Mouse (Mus musculus) intestine, embryonic 16.5 days (tissue): ENCODE results near the gene Nkx2-4. TPM values are rescaled to one million over a fixed set of nuclear protein-coding genes. Genes with fewer than 3 reads are reported as not detected.
A peak's percentile ranks its signal among the peaks of the same experiment; 100 is the strongest.

Experiments used
- ATAC-seq: fragments of 200-750 bp; cut with Nextera tagmentation; 2 replicates; pipeline ENCODE4 v1.8.0; 2017; ENCODE audit warnings: moderate TSS enrichment, moderate library complexity
- H3K27ac ChIP-seq: fragments of 300-500 bp; sonication (generic); 2 replicates; pipeline ENCODE4 v1.5.1; 2014; ENCODE audit warnings: mild to moderate bottlenecking, low read length
- H3K27me3 ChIP-seq: fragments of 300-500 bp; sonication (generic); replicated peaks from 2 replicates; pipeline ENCODE4 v1.6.1; 2014; ENCODE audit warnings: low read length, control low read depth, mixed read lengths; ENCODE audit not compliant: control insufficient read depth, insufficient read depth
- H3K36me3 ChIP-seq: fragments of 300-500 bp; sonication (generic); 2 replicates; pipeline ENCODE4 v1.6.1; 2014; ENCODE audit warnings: low read length, control low read depth; ENCODE audit not compliant: control insufficient read depth, insufficient read depth
- H3K4me1 ChIP-seq: fragments of 300-500 bp; sonication (generic); 2 replicates; pipeline ENCODE4 v1.6.1; 2014; ENCODE audit warnings: low read length, control low read depth, mixed read lengths; ENCODE audit not compliant: control insufficient read depth, insufficient read depth
- H3K4me2 ChIP-seq: fragments of 300-500 bp; sonication (generic); 2 replicates; pipeline ENCODE4 v1.6.1; 2014; ENCODE audit warnings: low read depth, low read length, control low read depth
- H3K4me3 ChIP-seq: fragments of 300-500 bp; sonication (generic); 2 replicates; pipeline ENCODE4 v1.5.1; 2014; ENCODE audit warnings: mild to moderate bottlenecking, low read length
- H3K9ac ChIP-seq: fragments of 300-500 bp; sonication (generic); 2 replicates; pipeline ENCODE4 v1.6.1; 2014; ENCODE audit warnings: low read depth, low read length
- H3K9me3 ChIP-seq: fragments of 300-500 bp; sonication (generic); 2 replicates; pipeline ENCODE4 v1.6.1; 2016; ENCODE audit warnings: low read length, control low read depth; ENCODE audit not compliant: control insufficient read depth
- whole genome bisulfite sequencing: fragments of 180-500 bp; shearing (Covaris S2); extraction: QIAGEN DNeasy Blood & Tissue Kit; methylation state at CpG from one replicate; pipeline ENCODE4 v1.1.7; 2014; 5-methylcytosine and 5-hydroxymethylcytosine counted together
- polyA plus RNA-seq: library from polyadenylated mRNA; unstranded; fragments of >200 nt; fragmentation: Nextera tagmentation; extraction: Ambion mirVana; gene quantifications from 2 replicates; pipeline ENCODE4 v1.2.1, GENCODE M21; 2015

The Nkx2-4 gene
- polyA plus RNA-seq, 1 experiment from 2014 or later = not detected

- H3K36me3 ChIP-seq = 0 out of 2 replicates have a peak, but pooled peaks cover 3% of the 10 kb centered on the region
- H3K9me3 ChIP-seq = no peaks in the 10 kb centered on the region
- H3K27me3 ChIP-seq = no peaks in the 10 kb centered on the region
- no peak overlapping the region for H3K4me3 ChIP-seq
- H3K4me2 ChIP-seq = no peak overlapping the region
- 90% methylated on average over 2 of the region's 2 CpGs for WGBS
- H3K4me1 ChIP-seq = no peaks in the 10 kb centered on the region
- no peak overlapping the region for H3K27ac ChIP-seq
- H3K9ac ChIP-seq = no peak overlapping the region
- no peak for ATAC-seq
These were observed 11.3 kb downstream of the Nkx2-4 start for GRCm38 (mm10) chr2:147073962-147074361.

DNA sequence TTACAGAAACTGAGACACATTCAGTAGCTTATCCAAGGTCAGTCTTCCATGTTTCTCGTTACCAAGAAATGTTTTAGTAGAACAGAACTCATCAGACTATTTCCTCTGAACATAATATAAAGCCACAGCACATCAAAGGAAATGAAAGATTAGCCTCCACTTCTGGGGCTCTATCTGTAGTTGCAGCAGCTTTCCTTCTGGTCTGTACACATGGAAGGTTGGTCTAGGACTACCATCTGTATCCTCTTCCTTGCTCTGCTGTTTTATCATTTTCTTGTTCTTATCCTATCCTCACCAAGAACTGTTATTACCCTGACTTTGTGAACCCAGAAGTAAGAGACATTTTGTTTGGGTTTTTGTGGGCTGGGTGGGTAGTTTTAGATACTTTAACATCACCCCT, 14.9 kb downstream of the Nkx2-4 start:
- H3K9me3 ChIP-seq = no peaks in the 10 kb centered on the region
- no peak overlapping the region for H3K4me2 ChIP-seq
- no peak overlapping the region for H3K9ac ChIP-seq
- WGBS = 89% methylated on average over 1 of the region's 1 CpGs
- no peak overlapping the region for H3K27ac ChIP-seq
- no peaks in the 10 kb centered on the region for H3K36me3 ChIP-seq
- no peaks in the 10 kb centered on the region for H3K27me3 ChIP-seq
- no peaks in the 10 kb centered on the region for H3K4me1 ChIP-seq
- no peak for ATAC-seq
- H3K4me3 ChIP-seq = no peak overlapping the region

GRCm38 (mm10) chr2:147069077-147069476, 16.2 kb downstream of the Nkx2-4 start:
- Histone ChIP-seq H3K27ac (no peak overlapping the region), H3K4me2 (no peak overlapping the region), H3K36me3 (no peaks in the 10 kb centered on the region), H3K9ac (no peak overlapping the region), H3K9me3 (no peaks in the 10 kb centered on the region), H3K4me1 (no peaks in the 10 kb centered on the region), H3K4me3 (no peak overlapping the region), H3K27me3 (no peaks in the 10 kb centered on the region)
- no peak for ATAC-seq
- WGBS = 75% methylated on average over 1 of the region's 1 CpGs

DNA sequence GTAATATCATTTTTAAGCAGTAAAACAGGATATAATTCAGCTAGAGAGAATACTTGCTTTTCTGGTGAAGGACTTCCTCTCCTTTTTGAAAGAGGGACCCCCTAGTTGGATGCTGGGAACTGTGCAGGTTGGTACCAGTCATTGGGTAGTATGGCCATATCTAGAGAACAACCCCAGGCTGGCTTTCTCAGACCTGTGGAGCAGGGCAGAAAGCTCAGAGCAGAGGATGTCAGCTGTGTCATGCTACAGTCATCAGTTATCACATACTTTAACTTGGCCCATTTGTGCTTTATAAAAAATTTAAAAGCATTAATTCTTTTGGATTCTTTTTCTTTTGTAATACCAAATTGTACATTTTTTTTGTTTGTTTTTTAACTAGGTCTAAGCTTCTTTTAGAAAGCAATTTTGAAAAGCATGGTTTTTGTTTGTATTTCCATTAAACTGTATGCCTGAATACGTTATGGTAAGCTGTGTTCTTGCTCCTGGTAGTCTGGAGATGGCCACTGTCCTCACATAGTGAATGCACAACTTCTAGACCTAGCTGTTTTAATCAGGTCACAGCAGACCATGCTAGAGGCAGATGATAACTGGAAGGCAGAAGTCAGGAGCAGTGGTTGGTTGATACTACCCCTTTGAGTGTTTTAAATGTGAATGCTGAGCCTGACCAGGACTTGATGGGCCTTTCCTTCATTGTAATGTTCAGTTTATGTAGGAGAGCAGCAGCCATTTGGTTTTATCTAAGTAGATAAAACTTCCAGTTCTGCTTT, 17.6 kb downstream of the Nkx2-4 start:
- H3K4me1 ChIP-seq = no peaks in the 10 kb centered on the region
- no peak for ATAC-seq
- no peaks in the 10 kb centered on the region for H3K9me3 ChIP-seq
- no peaks in the 10 kb centered on the region for H3K36me3 ChIP-seq
- H3K4me2 ChIP-seq = no peak overlapping the region
- no peak overlapping the region for H3K27ac ChIP-seq
- no peak overlapping the region for H3K4me3 ChIP-seq
- no peak overlapping the region for H3K9ac ChIP-seq
- H3K27me3 ChIP-seq = no peaks in the 10 kb centered on the region
- 86% methylated on average over 1 of the region's 1 CpGs for WGBS

DNA sequence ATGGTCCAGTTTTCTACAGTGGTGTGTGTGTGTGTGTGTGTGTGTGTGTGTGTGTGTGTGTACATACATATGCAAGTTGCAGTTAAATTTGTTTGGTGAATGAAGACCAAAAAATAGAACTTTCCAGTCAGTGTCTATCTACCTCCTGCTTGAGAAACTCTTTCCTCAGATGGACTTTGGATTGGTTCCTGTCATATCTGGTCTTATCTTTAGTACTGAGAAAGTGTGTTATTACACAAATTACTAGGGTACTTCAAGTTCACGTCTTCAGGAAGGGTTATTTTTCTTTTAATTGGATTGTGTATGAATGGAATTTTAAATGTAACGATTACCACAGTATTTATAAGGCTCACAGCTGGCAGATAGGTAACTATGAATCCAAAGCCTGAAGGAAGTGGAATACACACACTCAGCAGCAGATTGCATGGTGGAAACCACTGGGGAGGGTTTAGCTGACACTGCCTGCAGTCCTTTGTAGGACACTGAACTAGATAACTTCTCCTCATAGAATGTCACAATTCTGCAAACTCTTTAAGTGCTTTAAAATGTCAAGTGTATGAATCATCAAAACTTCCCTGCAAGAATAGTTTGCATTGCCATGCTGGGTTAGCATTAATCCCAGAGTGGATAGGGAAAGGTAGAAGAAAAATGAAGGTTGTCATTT, 31.9 kb downstream of the Nkx2-4 start:
- H3K36me3 ChIP-seq = peaks cover 6% of the 10 kb centered on the region
- peak; percentile 90 for ATAC-seq
- H3K9ac ChIP-seq = no peak overlapping the region
- H3K4me1 ChIP-seq = no peaks in the 10 kb centered on the region
- H3K4me2 ChIP-seq = no peak overlapping the region
- WGBS = 73% methylated on average over 2 of the region's 2 CpGs
- no peak overlapping the region for H3K4me3 ChIP-seq
- no peaks in the 10 kb centered on the region for H3K9me3 ChIP-seq
- H3K27ac ChIP-seq = no peak overlapping the region
- no peaks in the 10 kb centered on the region for H3K27me3 ChIP-seq

DNA sequence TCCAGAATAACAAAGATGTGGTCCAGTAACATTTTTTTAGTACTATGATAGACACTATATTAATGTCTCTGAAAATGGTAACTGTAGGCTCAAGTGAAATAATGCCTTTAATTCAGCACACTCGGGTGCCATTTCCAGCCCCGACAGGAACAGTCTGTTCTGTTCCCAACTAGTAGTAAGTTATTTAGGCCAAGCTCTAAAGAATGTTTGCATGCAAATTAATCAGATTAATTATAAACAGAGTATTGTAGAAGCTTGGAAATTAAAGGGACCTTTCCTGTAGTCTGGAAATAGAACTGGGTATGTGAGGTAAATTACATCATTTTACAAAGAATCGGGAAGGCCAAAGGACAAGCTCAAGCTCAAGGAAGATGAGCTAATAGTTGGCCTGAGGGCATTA, 38.2 kb downstream of the Nkx2-4 start:
- no peaks in the 10 kb centered on the region for H3K9me3 ChIP-seq
- no peaks in the 10 kb centered on the region for H3K27me3 ChIP-seq
- ATAC-seq = no peak
- no peak overlapping the region for H3K4me3 ChIP-seq
- H3K9ac ChIP-seq = no peak overlapping the region
- no peak overlapping the region for H3K27ac ChIP-seq
- H3K4me1 ChIP-seq = no peaks in the 10 kb centered on the region
- H3K36me3 ChIP-seq = 0 out of 2 replicates have a peak, but pooled peaks cover 3% of the 10 kb centered on the region
- H3K4me2 ChIP-seq = no peak overlapping the region
- WGBS = 85% methylated on average over 3 of the region's 3 CpGs

DNA sequence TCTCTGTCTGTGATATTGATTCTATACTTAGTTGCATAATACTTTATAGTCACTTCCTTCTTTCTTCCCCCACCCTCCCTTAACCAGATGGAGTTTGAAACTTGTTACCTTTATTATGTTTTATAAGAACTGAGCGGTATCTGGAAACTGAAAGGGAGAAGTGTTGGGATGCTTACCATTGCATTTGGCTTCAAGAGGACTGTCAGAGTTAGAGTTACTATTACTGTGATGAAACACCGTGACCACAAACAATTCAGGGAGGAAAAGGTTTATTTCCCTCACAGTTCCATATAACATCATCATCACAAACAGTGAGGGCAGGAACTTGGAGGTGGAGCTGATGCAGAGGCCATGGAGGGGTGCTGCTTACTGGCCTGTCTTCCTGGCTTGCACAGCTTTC, 49.4 kb downstream of the Nkx2-4 start:
- Histone ChIP-seq H3K36me3 (no peaks in the 10 kb centered on the region), H3K9me3 (no peaks in the 10 kb centered on the region), H3K27me3 (no peaks in the 10 kb centered on the region), H3K4me2 (no peak overlapping the region), H3K27ac (no peak overlapping the region), H3K9ac (no peak overlapping the region), H3K4me3 (no peak overlapping the region), H3K4me1 (no peaks in the 10 kb centered on the region)
- no peak for ATAC-seq
- 94% methylated on average over 2 of the region's 2 CpGs for WGBS

Other genes starting within 250 kb of the Nkx2-4 start
- 18.3 and 20.7 TPM in 2 replicates for gene Kiz, start 229.6 kb downstream of the Nkx2-4 start, polyA plus RNA-seq
- 63.6 and 68.3 TPM in 2 replicates for gene Xrn2, start 72.4 kb downstream of the Nkx2-4 start, polyA plus RNA-seq
- 1.2 and 2.2 TPM in 2 replicates for gene Nkx2-2, start 108.8 kb upstream of the Nkx2-4 start, polyA plus RNA-seq